Mouse (Mus musculus) CH12.LX (cell line): ENCODE data around the gene Cnot4. TPM values are rescaled to one million over a fixed set of nuclear protein-coding genes. Genes with fewer than 3 reads are reported as not detected.
A peak's percentile ranks its signal among the peaks of the same experiment; 100 is the strongest.

Experiments used
- DNase-seq: peaks from one replicate; pipeline ENCODE4 v3.0.0-alpha.2; 2013; ENCODE audit errors: extremely low read depth
- H3K27ac ChIP-seq: 2 replicates; pipeline ENCODE4 v1.5.1; 2012; ENCODE audit warnings: low read depth, mild to moderate bottlenecking, control low read depth, moderate library complexity; ENCODE audit not compliant: insufficient read depth
- H3K27me3 ChIP-seq: replicated peaks from 2 replicates; pipeline ENCODE3; 2012; ENCODE audit warnings: inconsistent platforms
- H3K36me3 ChIP-seq, 2 experiments: replicated peaks in 1 of 2; 2 replicates each; pipeline versions ENCODE3 to v1.6.1; 2012; ENCODE audit warnings: inconsistent platforms in 1 of 2, low read length in 1 of 2, mild to moderate bottlenecking in 1 of 2, mixed read lengths in 1 of 2, moderate library complexity in 1 of 2; ENCODE audit not compliant: control insufficient read depth in 1 of 2, insufficient read depth in 1 of 2
- H3K4me1 ChIP-seq, 2 experiments: 2 replicates each; pipeline ENCODE4 v1.6.1; 2012; ENCODE audit warnings: inconsistent platforms in 1 of 2, moderate library complexity in 1 of 2; ENCODE audit not compliant: insufficient read depth in 2 of 2, control insufficient read depth in 1 of 2
- H3K4me2 ChIP-seq: 2 replicates; pipeline ENCODE4 v1.6.1; 2012; ENCODE audit warnings: low read depth, mild to moderate bottlenecking, control low read depth; ENCODE audit not compliant: poor library complexity, insufficient read depth, severe bottlenecking
- H3K4me3 ChIP-seq, 3 experiments: fragments of 150-350 bp in 1 of 3; sonication (generic) in 1 of 3; replicated peaks in 1 of 3; 2 replicates each; pipeline versions ENCODE3 to v1.5.1; 2011 to 2012; ENCODE audit warnings: low read depth in 2 of 3, low read length in 2 of 3, mild to moderate bottlenecking in 2 of 3, moderate library complexity in 2 of 3, control low read depth in 1 of 3, improper control_type of control experiment in 1 of 3, inconsistent platforms in 1 of 3, mixed read lengths in 1 of 3; ENCODE audit not compliant: poor library complexity in 1 of 3
- H3K79me2 ChIP-seq: replicated peaks from 2 replicates; pipeline ENCODE4 v1.6.1; 2012; ENCODE audit warnings: mild to moderate bottlenecking, moderate library complexity; ENCODE audit not compliant: control insufficient read depth, poor library complexity, insufficient read depth, severe bottlenecking; ENCODE audit errors: extremely low read depth
- H3K9ac ChIP-seq: 2 replicates; pipeline ENCODE4 v1.6.1; 2012; ENCODE audit warnings: low read depth, mild to moderate bottlenecking, control low read depth, moderate library complexity; ENCODE audit not compliant: insufficient read depth
- H3K9me3 ChIP-seq: replicated peaks from 2 replicates; pipeline ENCODE3; 2012; ENCODE audit warnings: low read length, inconsistent platforms, mixed read lengths
- BHLHE40 ChIP-seq: IDR thresholded peaks from 2 replicates; pipeline ENCODE4 v1.6.1; 2011; ENCODE audit warnings: mild to moderate bottlenecking, low read depth, low read length, improper control_type of control experiment
- CHD2 ChIP-seq: IDR thresholded peaks from 2 replicates; pipeline ENCODE4 v1.6.1; 2011; ENCODE audit warnings: low read length, improper control_type of control experiment
- CTCF ChIP-seq, 2 experiments: IDR thresholded peaks in 1 of 2; conservative IDR thresholded peaks in 1 of 2; 2 replicates each; pipeline ENCODE4 v1.5.1; 2011 to 2012; ENCODE audit warnings: low read depth in 2 of 2, low read length in 2 of 2, improper control_type of control experiment in 1 of 2, inconsistent platforms in 1 of 2, mild to moderate bottlenecking in 1 of 2, moderate library complexity in 1 of 2
- E2F4 ChIP-seq: IDR thresholded peaks from 2 replicates; pipeline ENCODE4 v1.6.1; 2011; ENCODE audit warnings: low read depth, low read length, improper control_type of control experiment; ENCODE audit not compliant: insufficient replicate concordance
- ELF1 ChIP-seq: IDR thresholded peaks from 2 replicates; pipeline ENCODE4 v1.6.1; 2014; ENCODE audit warnings: low read depth, mild to moderate bottlenecking, inconsistent platforms, low read length, improper control_type of control experiment
- EP300 ChIP-seq: IDR thresholded peaks from 2 replicates; pipeline ENCODE4 v1.6.1; 2011; ENCODE audit warnings: low read length, improper control_type of control experiment
- ETS1 ChIP-seq: conservative IDR thresholded peaks from 2 replicates; pipeline ENCODE4 v1.6.1; 2012; ENCODE audit warnings: low read depth, mild to moderate bottlenecking, inconsistent platforms, low read length, improper control_type of control experiment, moderate library complexity
- GABPA ChIP-seq: IDR thresholded peaks from 2 replicates; pipeline ENCODE4 v1.6.1; 2012; ENCODE audit warnings: low read depth, low read length, improper control_type of control experiment, inconsistent platforms; ENCODE audit not compliant: insufficient replicate concordance
- HCFC1 ChIP-seq: IDR thresholded peaks from 2 replicates; pipeline ENCODE4 v1.6.1; 2012; ENCODE audit warnings: low read depth, mild to moderate bottlenecking, inconsistent platforms, low read length, improper control_type of control experiment
- IRF4 ChIP-seq: IDR thresholded peaks from 2 replicates; pipeline ENCODE4 v1.6.1; 2014; ENCODE audit warnings: low read depth, mild to moderate bottlenecking, inconsistent platforms, low read length, improper control_type of control experiment
- JUN ChIP-seq: IDR thresholded peaks from 2 replicates; pipeline ENCODE4 v1.6.1; 2011; ENCODE audit warnings: low read depth, mild to moderate bottlenecking, low read length, improper control_type of control experiment, moderate library complexity; ENCODE audit not compliant: insufficient read depth
- KAT2A ChIP-seq: IDR thresholded peaks from 2 replicates; pipeline ENCODE4 v1.6.1; 2012; ENCODE audit warnings: low read length, improper control_type of control experiment, inconsistent platforms; ENCODE audit not compliant: insufficient replicate concordance
- MAFK ChIP-seq: IDR thresholded peaks from 2 replicates; pipeline ENCODE4 v1.6.1; 2011; ENCODE audit warnings: low read length, improper control_type of control experiment; ENCODE audit not compliant: insufficient replicate concordance
- MAX ChIP-seq: IDR thresholded peaks from 2 replicates; pipeline ENCODE4 v1.6.1; 2011; ENCODE audit warnings: low read length, improper control_type of control experiment
- MAZ ChIP-seq: IDR thresholded peaks from 2 replicates; pipeline ENCODE4 v1.6.1; 2012; ENCODE audit warnings: low read depth, mild to moderate bottlenecking, inconsistent platforms, low read length, improper control_type of control experiment, moderate library complexity
- MEF2A ChIP-seq: IDR thresholded peaks from 2 replicates; pipeline ENCODE4 v1.6.1; 2014; ENCODE audit warnings: low read depth, mild to moderate bottlenecking, inconsistent platforms, low read length, improper control_type of control experiment, borderline replicate concordance
- MXI1 ChIP-seq: IDR thresholded peaks from 2 replicates; pipeline ENCODE4 v1.6.1; 2011; ENCODE audit warnings: mild to moderate bottlenecking, low read depth, low read length, improper control_type of control experiment
- MYC ChIP-seq: IDR thresholded peaks from 2 replicates; pipeline ENCODE4 v1.6.1; 2011; ENCODE audit warnings: low read depth, mild to moderate bottlenecking, improper control_type of control experiment, low read length
- NELFE ChIP-seq: IDR thresholded peaks from 2 replicates; pipeline ENCODE4 v1.6.1; 2011; ENCODE audit warnings: low read depth, low read length, improper control_type of control experiment
- NRF1 ChIP-seq: IDR thresholded peaks from 2 replicates; pipeline ENCODE4 v1.6.1; 2014; ENCODE audit warnings: low read depth, mild to moderate bottlenecking, inconsistent platforms, low read length, improper control_type of control experiment, moderate library complexity
- PAX5 ChIP-seq: IDR thresholded peaks from 2 replicates; pipeline ENCODE4 v1.6.1; 2012; ENCODE audit warnings: low read length, inconsistent platforms, mixed read lengths
- POLR2A ChIP-seq: IDR thresholded peaks from 2 replicates; pipeline ENCODE4 v1.6.1; 2011; ENCODE audit warnings: low read depth, mild to moderate bottlenecking, improper control_type of control experiment, low read length
- POLR2AphosphoS2 ChIP-seq: IDR thresholded peaks from 2 replicates; pipeline ENCODE4 v1.6.1; 2011; ENCODE audit warnings: low read depth, low read length, improper control_type of control experiment
- RAD21 ChIP-seq: IDR thresholded peaks from 2 replicates; pipeline ENCODE4 v1.6.1; 2011; ENCODE audit warnings: low read depth, mild to moderate bottlenecking, low read length, improper control_type of control experiment, moderate library complexity
- RCOR1 ChIP-seq: conservative IDR thresholded peaks from 2 replicates; pipeline ENCODE4 v1.6.1; 2012; ENCODE audit warnings: low read depth, mild to moderate bottlenecking, inconsistent platforms, low read length, improper control_type of control experiment
- SIN3A ChIP-seq: IDR thresholded peaks from 2 replicates; pipeline ENCODE4 v1.6.1; 2012; ENCODE audit warnings: low read length, improper control_type of control experiment, inconsistent platforms
- SMC3 ChIP-seq: IDR thresholded peaks from 2 replicates; pipeline ENCODE4 v1.6.1; 2011; ENCODE audit warnings: low read depth, low read length, improper control_type of control experiment
- TBP ChIP-seq: conservative IDR thresholded peaks from 2 replicates; pipeline ENCODE4 v1.6.1; 2011; ENCODE audit warnings: low read depth, low read length, improper control_type of control experiment
- TCF12 ChIP-seq: IDR thresholded peaks from 2 replicates; pipeline ENCODE4 v1.6.1; 2014; ENCODE audit warnings: low read depth, mild to moderate bottlenecking, inconsistent platforms, low read length, improper control_type of control experiment
- UBTF ChIP-seq: IDR thresholded peaks from 2 replicates; pipeline ENCODE4 v1.6.1; 2012; ENCODE audit warnings: low read depth, mild to moderate bottlenecking, inconsistent platforms, low read length, improper control_type of control experiment, moderate library complexity
- USF1 ChIP-seq: IDR thresholded peaks from 2 replicates; pipeline ENCODE4 v1.6.1; 2014; ENCODE audit warnings: low read depth, mild to moderate bottlenecking, inconsistent platforms, low read length, improper control_type of control experiment
- USF2 ChIP-seq: conservative IDR thresholded peaks from 2 replicates; pipeline ENCODE4 v1.6.1; 2011; ENCODE audit warnings: low read depth, low read length, improper control_type of control experiment
- ZKSCAN1 ChIP-seq: IDR thresholded peaks from 2 replicates; pipeline ENCODE4 v1.6.1; 2012; ENCODE audit warnings: low read depth, inconsistent platforms, low read length, improper control_type of control experiment, borderline replicate concordance
- ZMIZ1 ChIP-seq: IDR thresholded peaks from 2 replicates; pipeline ENCODE4 v1.6.1; 2012; ENCODE audit warnings: low read depth, mild to moderate bottlenecking, inconsistent platforms, low read length, improper control_type of control experiment
- ZNF384 ChIP-seq: IDR thresholded peaks from 2 replicates; pipeline ENCODE4 v1.6.1; 2012; ENCODE audit warnings: low read depth, low read length, improper control_type of control experiment, inconsistent platforms
- dilution Hi-C: fragments of 300-500 bp; cut with MboI; formaldehyde crosslinking; loops from 2 replicates; pipeline ENCODE4 v1.14.3; 2020; ENCODE audit warnings: low sequenced_read_pairs; ENCODE audit not compliant: extremely low pct_unique_long_range_greater_than_20kb, extremely low pct_ligation_motif_present
- in situ Hi-C: fragments of 300-500 bp; cut with MboI; formaldehyde crosslinking; loops from 3 replicates; pipeline ENCODE4 v1.14.3; 2019; ENCODE audit warnings: low sequenced_read_pairs, low pct_ligation_motif_present, low pct_unique_long_range_greater_than_20kb, mixed read lengths
- polyA plus RNA-seq: library from polyadenylated mRNA; unstranded; fragments of >175 nt; gene quantifications from 2 replicates; pipeline ENCODE4 v1.2.1, GENCODE M21; 2012; ENCODE audit warnings: low read depth; ENCODE audit not compliant: insufficient read length
- total RNA-seq, 2 experiments: library from RNA; depleted of rRNA; stranded (reverse); fragments of 300-350 nt in 1 of 2; fragments of >200 nt in 1 of 2; gene quantifications; 2 replicates each; pipeline ENCODE4 v1.2.3; 2012 to 2014

Cnot4 gene
- total RNA-seq (2012; rRNA removed): 6.0 and 7.7 TPM in 2 replicates
- 7.5 and 8.7 TPM in 2 replicates for total RNA-seq (2014; rRNA removed)
- 15.7 and 25.1 TPM in 2 replicates for polyA plus RNA-seq

DNA sequence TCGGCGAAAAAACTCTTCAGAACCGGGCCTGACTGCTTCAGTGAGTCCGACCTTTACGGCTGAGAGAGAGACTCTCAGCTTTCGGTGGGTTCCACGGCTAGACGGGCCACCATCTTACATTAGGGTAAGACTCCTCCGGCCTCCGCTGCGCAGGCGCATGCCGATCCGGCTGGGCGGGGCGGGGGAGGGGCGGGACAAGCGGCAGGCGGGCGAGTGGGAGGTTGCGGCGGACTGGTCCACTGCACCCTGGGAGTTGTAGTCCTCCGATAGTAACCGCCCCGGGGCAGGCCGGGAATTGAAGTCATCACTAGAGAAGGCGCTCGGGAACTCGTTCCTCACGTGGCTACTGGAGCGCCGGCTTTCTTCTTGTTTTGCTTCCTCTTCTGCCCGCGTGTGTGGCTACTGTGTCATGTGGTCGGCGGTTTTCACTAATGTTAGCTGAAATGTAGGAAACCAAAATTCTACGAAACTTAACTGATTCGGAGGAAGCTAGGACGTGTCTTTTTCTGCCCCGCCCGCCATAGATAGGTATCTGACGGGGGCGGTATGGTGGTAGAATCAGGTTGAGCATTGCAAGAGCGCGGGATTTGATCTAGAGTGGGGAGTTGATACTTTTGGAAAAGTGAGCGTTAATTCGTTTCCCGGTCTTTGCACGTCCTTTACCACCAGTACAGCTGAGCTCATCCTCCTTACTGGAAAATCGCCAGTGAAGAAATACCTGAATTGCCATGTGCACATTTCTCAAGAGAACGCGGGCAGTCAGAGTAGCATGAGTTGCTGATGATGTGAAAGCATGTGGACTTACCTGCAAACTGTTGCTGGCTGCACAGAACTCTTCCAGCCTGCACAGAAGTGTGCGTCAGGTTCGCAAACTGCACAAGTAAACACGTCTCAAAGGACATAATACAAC, at the start of gene Cnot4:
TSS of gene Cnot4 (minus strand) at position 146 of the 910 bp plus-strand sequence.
- Histone ChIP-seq H3K9ac (peak within 1 kb of the TSS; percentile 75), H3K79me2 (peaks cover 25% of the 10 kb centered on the region), H3K4me3 (peak within 1 kb of the TSS; percentile 73 to 98 (median 93)), H3K27me3 (no peaks in the 10 kb centered on the region)
- in situ Hi-C loops: no loop called here
- peak; percentile 98 for DNase-seq
- peak; percentile 77; the same call in 1 of the 2 replicates for TF ChIP-seq CHD2
- peak; percentile 87 for TF ChIP-seq USF1
- TF ChIP-seq SIN3A: peak; percentile 100
- 0 out of 2 replicates have a peak, but pooled peaks have one; percentile 30 for TF ChIP-seq ZNF384
- no peak for TF ChIP-seq EP300
- peak; percentile 70 for TF ChIP-seq ETS1
- TF ChIP-seq PAX5: no peak
- TF ChIP-seq POLR2A: peak; percentile 95
- peak; percentile 89 for TF ChIP-seq NELFE
- peak; percentile 78 for TF ChIP-seq MAZ
- no peak for TF ChIP-seq SMC3
- no peak for TF ChIP-seq ZKSCAN1
- no peak for TF ChIP-seq JUN
- peak; percentile 95; the same call in 1 of the 2 replicates for TF ChIP-seq KAT2A
- TF ChIP-seq HCFC1: peak; percentile 99
- peak; percentile 77; the same call in 1 of the 2 replicates for TF ChIP-seq POLR2AphosphoS2
- no peak for TF ChIP-seq CTCF (conservative IDR thresholded peaks at IDR 0.05 in 1 of 2, IDR thresholded peaks at IDR 0.05 in 1 of 2; ENCODE audit: low read depth in 2 of 2, low read length in 2 of 2)
- TF ChIP-seq IRF4: peak; percentile 66
- TF ChIP-seq MAX: peak; percentile 94
- TF ChIP-seq TBP: peak; percentile 65; the same call in 1 of the 2 replicates
- peak; percentile 75 for TF ChIP-seq ELF1
- no peak; the same call in 1 of the 2 replicates for TF ChIP-seq MAFK
- peak; percentile 53; the same call in 1 of the 2 replicates for TF ChIP-seq GABPA
- TF ChIP-seq ZMIZ1: peak; percentile 93
- peak; percentile 99 for TF ChIP-seq MXI1
- TF ChIP-seq E2F4: 0 out of 2 replicates have a peak, but pooled peaks have one; percentile 43
- no peak for TF ChIP-seq RCOR1
- TF ChIP-seq UBTF: no peak
- peak; percentile 98 for TF ChIP-seq BHLHE40
- TF ChIP-seq USF2: peak; percentile 61
- TF ChIP-seq MEF2A: 0 out of 2 replicates have a peak, but pooled peaks have one; percentile 56
- peak; percentile 84 for TF ChIP-seq TCF12
- TF ChIP-seq NRF1: peak; percentile 96
- TF ChIP-seq RAD21: no peak
- peak; percentile 94 for TF ChIP-seq MYC
- TF ChIP-seq, all 38 proteins: peak for 25
- Histone ChIP-seq H3K36me3 (peaks cover 0 to 7% of the 10 kb centered on the region in 2 experiments), H3K27ac (peak within 1 kb of the TSS; percentile 51; the same call in 1 of the 2 replicates), H3K9me3 (no peaks in the 10 kb centered on the region), H3K4me2 (peak within 1 kb of the TSS; percentile 92), H3K4me1 (peaks cover 2 to 34% of the 10 kb centered on the region in 2 experiments; a peak in 3 of 4 replicates)
- dilution Hi-C loops: no loop called here
